Mouse (Mus musculus): ENCODE data around the gene Cacng2.
"Not testable (repeated sequence)": the region's sequence is repeated elsewhere in the genome, so short reads cannot be mapped to it uniquely, and the experiment has no call there.

Cacng2 gene

GRCm38 (mm10) chr15:78081384-78081783 is 38.4 kb downstream of the Cacng2 start:
- no peak for DNase-seq

- DNase-seq, result no peak
These were observed 39.5 kb downstream of the Cacng2 start for GRCm38 (mm10) chr15:78080326-78080725.

GRCm38 (mm10) chr15:78078776-78079628 is 40.8 kb downstream of the Cacng2 start:
- DNase-seq, result no peak

GRCm38 (mm10) chr15:78078206-78078605 is 41.6 kb downstream of the Cacng2 start:
- no peak for DNase-seq

GRCm38 (mm10) chr15:78075921-78076320 is 43.9 kb downstream of the Cacng2 start:
- DNase-seq, result no peak

GRCm38 (mm10) chr15:78073109-78073508 is 46.7 kb downstream of the Cacng2 start:
- DNase-seq, result no peak

- no peak for DNase-seq
These were observed 53.4 kb downstream of the Cacng2 start for GRCm38 (mm10) chr15:78066475-78066874.

GRCm38 (mm10) chr15:78065541-78065940 is 54.3 kb downstream of the Cacng2 start:
- DNase-seq, result no peak

- DNase-seq, result no peak
These were observed 55.5 kb downstream of the Cacng2 start for GRCm38 (mm10) chr15:78064340-78064739.

- no peak for DNase-seq
These were observed 57.4 kb downstream of the Cacng2 start for GRCm38 (mm10) chr15:78062467-78062866.

- no peak for DNase-seq
These were observed 62.9 kb downstream of the Cacng2 start for GRCm38 (mm10) chr15:78056930-78057329.

- DNase-seq, result no peak
These were observed 69.1 kb downstream of the Cacng2 start for GRCm38 (mm10) chr15:78050682-78051081.

GRCm38 (mm10) chr15:78049933-78050332 is 69.9 kb downstream of the Cacng2 start:
- no peak for DNase-seq

GRCm38 (mm10) chr15:78045842-78046241 is 74.0 kb downstream of the Cacng2 start:
- DNase-seq, result no peak

- no peak for DNase-seq
These were observed 74.5 kb downstream of the Cacng2 start for GRCm38 (mm10) chr15:78045314-78045713.

- no peak for DNase-seq
These were observed 75.0 kb downstream of the Cacng2 start for GRCm38 (mm10) chr15:78044826-78045225.

GRCm38 (mm10) chr15:78042706-78043105 is 77.1 kb downstream of the Cacng2 start:
- DNase-seq, result no peak

- no peak for DNase-seq
These were observed 82.2 kb downstream of the Cacng2 start for GRCm38 (mm10) chr15:78037626-78038025.

- DNase-seq, result no peak
These were observed 83.2 kb downstream of the Cacng2 start for GRCm38 (mm10) chr15:78036586-78036985.

- DNase-seq, result no peak
These were observed 89.9 kb downstream of the Cacng2 start for GRCm38 (mm10) chr15:78029938-78030337.

GRCm38 (mm10) chr15:78026521-78026920 is 93.3 kb downstream of the Cacng2 start:
- DNase-seq, result no peak

GRCm38 (mm10) chr15:78024211-78024610 is 95.6 kb downstream of the Cacng2 start:
- no peak for DNase-seq

- DNase-seq, result no peak
These were observed 105.8 kb downstream of the Cacng2 start for GRCm38 (mm10) chr15:78014046-78014445.

GRCm38 (mm10) chr15:78008206-78008605 is 111.6 kb downstream of the Cacng2 start:
- not testable (repeated sequence) for DNase-seq

- DNase-seq, result no peak
These were observed 115.9 kb downstream of the Cacng2 start for GRCm38 (mm10) chr15:78003929-78004328.
